Mouse (Mus musculus) C2C12 (cell line): ENCODE measurements around the gene Stap2.

Source experiments
- CTCF ChIP-seq: IDR thresholded peaks from one replicate; pipeline ENCODE4 v1.5.1; 2011; ENCODE audit not compliant: control insufficient read depth, insufficient read depth, insufficient read length
- MYOD1 ChIP-seq: IDR thresholded peaks from one replicate; pipeline ENCODE4 v1.6.1; 2011; ENCODE audit warnings: low read depth; ENCODE audit not compliant: control insufficient read depth, insufficient read length
- MYOG ChIP-seq: IDR thresholded peaks from one replicate; pipeline ENCODE4 v1.6.1; 2011; ENCODE audit not compliant: control insufficient read depth, insufficient read length; ENCODE audit errors: extremely low read depth
- USF1 ChIP-seq: IDR thresholded peaks from one replicate; pipeline ENCODE4 v1.6.1; 2011; ENCODE audit warnings: low read depth, mild to moderate bottlenecking, control low read depth, moderate library complexity

- TF ChIP-seq CTCF: no peak
- TF ChIP-seq MYOG: no peak
- TF ChIP-seq USF1: no peak
- no peak for TF ChIP-seq MYOD1
Measured at GRCm38 (mm10) chr17:56024476-56024875, 19.1 kb upstream of the Stap2 start.
